8 mouse cellular contexts compared by ENCODE assay signal in genomic region chr11:103339414-103340119, GRCm38 (mm10). TPM values are rescaled to one million over a fixed set of nuclear protein-coding genes. Genes with fewer than 3 reads are reported as not detected.
DNase-seq lines count a peak whose midpoint lies in the region; ATAC-seq lines count a peak whose summit lies in the region.

No protein-coding gene starts in this region.

- ATAC-seq in intestine, embryonic 14.5 days (replicated peaks; ENCODE audit: low FRiP score, low TSS enrichment, low read depth), result peak; percentile 78
- ATAC-seq in liver, embryonic 12.5 days, result no peak; the same call in 1 of the 2 replicates

- peaks cover 16% of the 10 kb centered on the region for H3K4me1 ChIP-seq in intestine, embryonic 14.5 days (replicated peaks; ENCODE audit: control insufficient read depth, insufficient read depth, low read length)
- H3K4me1 ChIP-seq in liver, embryonic 12.5 days, result peaks cover 4% of the 10 kb centered on the region; the same call in 1 of the 2 replicates

- intact Hi-C loops in left cerebral cortex, postnatal 10 days (cut with DNase I), result no loop called here

- H3K9me3 ChIP-seq in intestine, embryonic 14.5 days (ENCODE audit: control insufficient read depth, low read length), result no peaks in the 10 kb centered on the region
- no peaks in the 10 kb centered on the region for H3K9me3 ChIP-seq in liver, embryonic 12.5 days (replicated peaks)

- H3K4me2 ChIP-seq in intestine, embryonic 14.5 days (ENCODE audit: low read length), result peak overlapping the region; percentile 57
- H3K4me2 ChIP-seq in liver, embryonic 12.5 days, result peak overlapping the region; percentile 11

- peak overlapping the region; percentile 17 for H3K4me3 ChIP-seq in intestine, embryonic 14.5 days (ENCODE audit: low read depth, low read length)
- no peak overlapping the region for H3K4me3 ChIP-seq in liver, embryonic 12.5 days

- peak overlapping the region; percentile 90 for H3K27ac ChIP-seq in intestine, embryonic 14.5 days (ENCODE audit: low read depth)
- no peak overlapping the region for H3K27ac ChIP-seq in liver, embryonic 12.5 days

- no peaks in the 10 kb centered on the region for H3K27me3 ChIP-seq in intestine, embryonic 14.5 days (replicated peaks; ENCODE audit: control insufficient read depth, insufficient read depth, low read length)
- H3K27me3 ChIP-seq in liver, embryonic 12.5 days (replicated peaks), result peaks cover under 1% of the 10 kb centered on the region

- WGBS in intestine, embryonic 14.5 days, result 36% methylated on average over 18 of the region's 19 CpGs
- WGBS in liver, embryonic 12.5 days (ENCODE audit: insufficient replicate concordance), result 70% methylated on average over 19 of the region's 19 CpGs

- H3K36me3 ChIP-seq in intestine, embryonic 14.5 days (ENCODE audit: control insufficient read depth, insufficient read depth, low read length), result 0 out of 2 replicates have a peak, but pooled peaks cover 3% of the 10 kb centered on the region
- no peaks in the 10 kb centered on the region for H3K36me3 ChIP-seq in liver, embryonic 12.5 days

- H3K9ac ChIP-seq in intestine, embryonic 14.5 days (ENCODE audit: low read length), result peak overlapping the region; percentile 45
- no peak overlapping the region for H3K9ac ChIP-seq in liver, embryonic 12.5 days

- DNase-seq in urinary bladder, postnatal 14 days (ENCODE audit: low spot score), result peak; percentile 59
- no peak for DNase-seq in urinary bladder, postnatal 36 days (ENCODE audit: low spot score in 2 of 2)
- peak; percentile 63 for DNase-seq in intestine, embryonic 14.5 days (ENCODE audit: low spot score)
- no peak for DNase-seq in layer of hippocampus, postnatal 36 days
- no peak for DNase-seq in right cerebral cortex, postnatal 25 days
- no peak for DNase-seq in left cerebral cortex, postnatal 10 days (ENCODE audit: extremely low spot score in 1 of 2, low spot score in 2 of 2)
- no peak for DNase-seq in urinary bladder, adult 18-20 months (ENCODE audit: low spot score in 2 of 2)

RNA-seq across cellular contexts. Expression of gene Arhgap27, which starts 23.9 kb away (rescaled TPM):
- polyA plus RNA-seq in intestine, embryonic 14.5 days (2014; fragmentation: Nextera tagmentation; extraction: Ambion mirVana), result 23.8 and 24.8 TPM in 2 replicates
- 2.7 and 4.0 TPM in 2 replicates for polyA plus RNA-seq in liver, embryonic 12.5 days (2016; fragmentation: Nextera tagmentation; extraction: Ambion mirVana)
- 1 to 10 TPM; 7.9 to 9.6 TPM for total RNA-seq in layer of hippocampus, postnatal 36 days (2021)
- total RNA-seq in left cerebral cortex, postnatal 10 days (2021), result 1 to 10 TPM; 7.6 to 8.6 TPM

Comparison
In these comparisons a context has a peak if more than half of its experiments do, and no peak if none do; other contexts are left out.
1. DNase-seq: peak in urinary bladder, postnatal 14 days (single experiment) and intestine, embryonic 14.5 days (single experiment); none in urinary bladder, postnatal 36 days (0 of 2), layer of hippocampus, postnatal 36 days (0 of 2), right cerebral cortex, postnatal 25 days (single experiment), left cerebral cortex, postnatal 10 days (0 of 2) and urinary bladder, adult 18-20 months (0 of 2).